Mouse (Mus musculus) CH12.LX (cell line): Measurements from ENCODE around the gene Nfat5. TPM values are rescaled to one million over a fixed set of nuclear protein-coding genes. Genes with fewer than 3 reads are reported as not detected.

Experiments used
- DNase-seq: peaks from one replicate; pipeline ENCODE4 v3.0.0-alpha.2; 2013; ENCODE audit errors: extremely low read depth
- H3K27ac ChIP-seq: 2 replicates; pipeline ENCODE4 v1.5.1; 2012; ENCODE audit warnings: low read depth, mild to moderate bottlenecking, control low read depth, moderate library complexity; ENCODE audit not compliant: insufficient read depth
- H3K27me3 ChIP-seq: replicated peaks from 2 replicates; pipeline ENCODE3; 2012; ENCODE audit warnings: inconsistent platforms
- H3K36me3 ChIP-seq, 2 experiments: replicated peaks in 1 of 2; 2 replicates each; pipeline versions ENCODE3 to v1.6.1; 2012; ENCODE audit warnings: inconsistent platforms in 1 of 2, low read length in 1 of 2, mild to moderate bottlenecking in 1 of 2, mixed read lengths in 1 of 2, moderate library complexity in 1 of 2; ENCODE audit not compliant: control insufficient read depth in 1 of 2, insufficient read depth in 1 of 2
- H3K4me1 ChIP-seq, 2 experiments: 2 replicates each; pipeline ENCODE4 v1.6.1; 2012; ENCODE audit warnings: inconsistent platforms in 1 of 2, moderate library complexity in 1 of 2; ENCODE audit not compliant: insufficient read depth in 2 of 2, control insufficient read depth in 1 of 2
- H3K4me2 ChIP-seq: 2 replicates; pipeline ENCODE4 v1.6.1; 2012; ENCODE audit warnings: low read depth, mild to moderate bottlenecking, control low read depth; ENCODE audit not compliant: poor library complexity, insufficient read depth, severe bottlenecking
- H3K4me3 ChIP-seq, 3 experiments: fragments of 150-350 bp in 1 of 3; sonication (generic) in 1 of 3; replicated peaks in 1 of 3; 2 replicates each; pipeline versions ENCODE3 to v1.5.1; 2011 to 2012; ENCODE audit warnings: low read depth in 2 of 3, low read length in 2 of 3, mild to moderate bottlenecking in 2 of 3, moderate library complexity in 2 of 3, control low read depth in 1 of 3, improper control_type of control experiment in 1 of 3, inconsistent platforms in 1 of 3, mixed read lengths in 1 of 3; ENCODE audit not compliant: poor library complexity in 1 of 3
- H3K79me2 ChIP-seq: replicated peaks from 2 replicates; pipeline ENCODE4 v1.6.1; 2012; ENCODE audit warnings: mild to moderate bottlenecking, moderate library complexity; ENCODE audit not compliant: control insufficient read depth, poor library complexity, insufficient read depth, severe bottlenecking; ENCODE audit errors: extremely low read depth
- H3K9ac ChIP-seq: 2 replicates; pipeline ENCODE4 v1.6.1; 2012; ENCODE audit warnings: low read depth, mild to moderate bottlenecking, control low read depth, moderate library complexity; ENCODE audit not compliant: insufficient read depth
- H3K9me3 ChIP-seq: replicated peaks from 2 replicates; pipeline ENCODE3; 2012; ENCODE audit warnings: low read length, inconsistent platforms, mixed read lengths
- BHLHE40 ChIP-seq: IDR thresholded peaks from 2 replicates; pipeline ENCODE4 v1.6.1; 2011; ENCODE audit warnings: mild to moderate bottlenecking, low read depth, low read length, improper control_type of control experiment
- E2F4 ChIP-seq: IDR thresholded peaks from 2 replicates; pipeline ENCODE4 v1.6.1; 2011; ENCODE audit warnings: low read depth, low read length, improper control_type of control experiment; ENCODE audit not compliant: insufficient replicate concordance
- EP300 ChIP-seq: IDR thresholded peaks from 2 replicates; pipeline ENCODE4 v1.6.1; 2011; ENCODE audit warnings: low read length, improper control_type of control experiment
- GABPA ChIP-seq: IDR thresholded peaks from 2 replicates; pipeline ENCODE4 v1.6.1; 2012; ENCODE audit warnings: low read depth, low read length, improper control_type of control experiment, inconsistent platforms; ENCODE audit not compliant: insufficient replicate concordance
- JUN ChIP-seq: IDR thresholded peaks from 2 replicates; pipeline ENCODE4 v1.6.1; 2011; ENCODE audit warnings: low read depth, mild to moderate bottlenecking, low read length, improper control_type of control experiment, moderate library complexity; ENCODE audit not compliant: insufficient read depth
- MAZ ChIP-seq: IDR thresholded peaks from 2 replicates; pipeline ENCODE4 v1.6.1; 2012; ENCODE audit warnings: low read depth, mild to moderate bottlenecking, inconsistent platforms, low read length, improper control_type of control experiment, moderate library complexity
- MXI1 ChIP-seq: IDR thresholded peaks from 2 replicates; pipeline ENCODE4 v1.6.1; 2011; ENCODE audit warnings: mild to moderate bottlenecking, low read depth, low read length, improper control_type of control experiment
- PAX5 ChIP-seq: IDR thresholded peaks from 2 replicates; pipeline ENCODE4 v1.6.1; 2012; ENCODE audit warnings: low read length, inconsistent platforms, mixed read lengths
- POLR2A ChIP-seq: IDR thresholded peaks from 2 replicates; pipeline ENCODE4 v1.6.1; 2011; ENCODE audit warnings: low read depth, mild to moderate bottlenecking, improper control_type of control experiment, low read length
- POLR2AphosphoS2 ChIP-seq: IDR thresholded peaks from 2 replicates; pipeline ENCODE4 v1.6.1; 2011; ENCODE audit warnings: low read depth, low read length, improper control_type of control experiment
- RAD21 ChIP-seq: IDR thresholded peaks from 2 replicates; pipeline ENCODE4 v1.6.1; 2011; ENCODE audit warnings: low read depth, mild to moderate bottlenecking, low read length, improper control_type of control experiment, moderate library complexity
- SIN3A ChIP-seq: IDR thresholded peaks from 2 replicates; pipeline ENCODE4 v1.6.1; 2012; ENCODE audit warnings: low read length, improper control_type of control experiment, inconsistent platforms
- SMC3 ChIP-seq: IDR thresholded peaks from 2 replicates; pipeline ENCODE4 v1.6.1; 2011; ENCODE audit warnings: low read depth, low read length, improper control_type of control experiment
- USF1 ChIP-seq: IDR thresholded peaks from 2 replicates; pipeline ENCODE4 v1.6.1; 2014; ENCODE audit warnings: low read depth, mild to moderate bottlenecking, inconsistent platforms, low read length, improper control_type of control experiment
- USF2 ChIP-seq: conservative IDR thresholded peaks from 2 replicates; pipeline ENCODE4 v1.6.1; 2011; ENCODE audit warnings: low read depth, low read length, improper control_type of control experiment
- ZC3H11A ChIP-seq: IDR thresholded peaks from 2 replicates; pipeline ENCODE4 v1.6.1; 2012; ENCODE audit warnings: low read depth, mild to moderate bottlenecking, inconsistent platforms, low read length, improper control_type of control experiment
- ZMIZ1 ChIP-seq: IDR thresholded peaks from 2 replicates; pipeline ENCODE4 v1.6.1; 2012; ENCODE audit warnings: low read depth, mild to moderate bottlenecking, inconsistent platforms, low read length, improper control_type of control experiment
- ZNF384 ChIP-seq: IDR thresholded peaks from 2 replicates; pipeline ENCODE4 v1.6.1; 2012; ENCODE audit warnings: low read depth, low read length, improper control_type of control experiment, inconsistent platforms
- dilution Hi-C: fragments of 300-500 bp; cut with MboI; formaldehyde crosslinking; loops from 2 replicates; pipeline ENCODE4 v1.14.3; 2020; ENCODE audit warnings: low sequenced_read_pairs; ENCODE audit not compliant: extremely low pct_unique_long_range_greater_than_20kb, extremely low pct_ligation_motif_present
- in situ Hi-C: fragments of 300-500 bp; cut with MboI; formaldehyde crosslinking; loops from 3 replicates; pipeline ENCODE4 v1.14.3; 2019; ENCODE audit warnings: low sequenced_read_pairs, low pct_ligation_motif_present, low pct_unique_long_range_greater_than_20kb, mixed read lengths
- polyA plus RNA-seq: library from polyadenylated mRNA; unstranded; fragments of >175 nt; gene quantifications from 2 replicates; pipeline ENCODE4 v1.2.1, GENCODE M21; 2012; ENCODE audit warnings: low read depth; ENCODE audit not compliant: insufficient read length
- total RNA-seq, 2 experiments: library from RNA; depleted of rRNA; stranded (reverse); fragments of 300-350 nt in 1 of 2; fragments of >200 nt in 1 of 2; gene quantifications; 2 replicates each; pipeline ENCODE4 v1.2.3; 2012 to 2014

Nfat5 gene
- total and polyA plus RNA-seq, 3 experiments, result 13.2 to 36.2 (median 18.6) TPM

- H3K27ac ChIP-seq, result peak overlapping the region; percentile 95
- H3K9me3 ChIP-seq, result no peaks in the 10 kb centered on the region
- in situ Hi-C loops (no loop called here), dilution Hi-C loops (no loop called here)
- peaks cover 49% of the 10 kb centered on the region for H3K79me2 ChIP-seq
- peaks cover 3 to 57% of the 10 kb centered on the region in 2 experiments; a peak in 3 of 4 replicates for H3K4me1 ChIP-seq
- no peaks in the 10 kb centered on the region for H3K27me3 ChIP-seq
- peak; percentile 39 for DNase-seq
- H3K9ac ChIP-seq, result peak overlapping the region; percentile 91
- H3K36me3 ChIP-seq, result peaks cover 5 to 13% of the 10 kb centered on the region in 2 experiments
- H3K4me2 ChIP-seq, result peak overlapping the region; percentile 72
- TF ChIP-seq ZC3H11A, result no peak
- TF ChIP-seq SIN3A, result peak; percentile 52; the same call in 1 of the 2 replicates
- TF ChIP-seq JUN, result no peak
- TF ChIP-seq MAZ, result peak; percentile 66
- no peak for TF ChIP-seq GABPA
- TF ChIP-seq MXI1, result peak; percentile 29; the same call in 1 of the 2 replicates
- peak; percentile 53; the same call in 1 of the 2 replicates for TF ChIP-seq ZNF384
- no peak for TF ChIP-seq E2F4
- H3K4me3 ChIP-seq, result peak overlapping the region; percentile 70 to 100 (median 87)
Measured at GRCm38 (mm10) chr8:107293641-107294628, 665 bp downstream of the Nfat5 start.

GRCm38 (mm10) chr8:107295450-107295849 is 2.2 kb downstream of the Nfat5 start:
- H3K27me3 ChIP-seq, result no peaks in the 10 kb centered on the region
- no peak for DNase-seq
- peak overlapping the region; percentile 91; the same call in 1 of the 2 replicates for H3K9ac ChIP-seq
- in situ Hi-C loops (no loop called here), dilution Hi-C loops (no loop called here)
- peaks cover 63% of the 10 kb centered on the region for H3K79me2 ChIP-seq
- no peak overlapping the region for H3K27ac ChIP-seq
- H3K4me2 ChIP-seq, result peak overlapping the region; percentile 80
- H3K4me3 ChIP-seq, result peak overlapping the region in 2 of 3 experiments; percentile 70 to 87
- H3K4me1 ChIP-seq, result peaks cover 3 to 53% of the 10 kb centered on the region in 2 experiments; a peak in 3 of 4 replicates
- no peaks in the 10 kb centered on the region for H3K9me3 ChIP-seq
- peaks cover 9 to 24% of the 10 kb centered on the region in 2 experiments for H3K36me3 ChIP-seq
- TF ChIP-seq E2F4 (no peak), PAX5 (no peak), ZC3H11A (no peak), USF2 (no peak), ZMIZ1 (no peak), USF1 (no peak), RAD21 (no peak), BHLHE40 (no peak), POLR2AphosphoS2 (no peak), GABPA (no peak), SMC3 (no peak), EP300 (no peak), POLR2A (no peak)
